Mouse (Mus musculus): ENCODE results near the gene Zfp108.

DNA sequence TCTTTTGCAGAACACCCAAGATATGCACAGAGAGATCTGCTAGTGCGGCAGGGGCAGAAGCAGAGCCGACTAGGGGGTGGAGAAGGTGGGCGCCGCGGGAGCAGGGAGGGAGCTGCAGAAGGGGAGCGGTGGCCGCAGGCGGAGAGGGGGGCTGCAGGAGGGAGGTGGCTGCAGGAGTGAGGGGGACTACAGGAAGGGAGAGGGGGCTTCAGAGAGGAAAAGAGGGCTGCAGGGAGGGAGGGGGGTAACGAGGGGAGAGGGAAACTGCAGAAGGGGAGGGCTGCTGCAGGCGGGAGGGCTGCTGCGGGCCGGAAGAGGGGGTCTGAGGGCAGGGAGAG is 44.0 kb downstream of the Zfp108 start:
- TF ChIP-seq CTCF (IDR thresholded peaks at IDR 0.05; ENCODE audit: control insufficient read depth, insufficient read depth, insufficient read length) (no peak), MAX (IDR thresholded peaks at IDR 0.05) (no peak), MYOG (IDR thresholded peaks at IDR 0.05; ENCODE audit: control insufficient read depth, extremely low read depth, insufficient read length) (no peak), USF1 (IDR thresholded peaks at IDR 0.05; ENCODE audit: low read depth) (no peak)
